Mouse (Mus musculus): ENCODE data around the gene Rnaset2b.
"Not testable (repeated sequence)": the region's sequence is repeated elsewhere in the genome, so short reads cannot be mapped to it uniquely, and the experiment has no call there.

Rnaset2b gene

GRCm38 (mm10) chr17:6970334-6970733, at the start of gene Rnaset2b:
TSS of gene Rnaset2b (plus strand) at chr17:6970634.
- not testable (repeated sequence) for DNase-seq

- not testable (repeated sequence) for DNase-seq
These were observed 38.8 kb upstream of the Rnaset2b start for GRCm38 (mm10) chr17:6931625-6932024.

GRCm38 (mm10) chr17:6942560-6942959, 27.9 kb upstream of the Rnaset2b start:
- DNase-seq: not testable (repeated sequence)

GRCm38 (mm10) chr17:6947637-6947983, 22.8 kb upstream of the Rnaset2b start:
- DNase-seq: not testable (repeated sequence)

GRCm38 (mm10) chr17:6947984-6948768, 22.3 kb upstream of the Rnaset2b start, which contains the start of gene Rsph3b:
TSS of gene Rsph3b (minus strand) at chr17:6948682.
- peak; percentile 88 to 94 for DNase-seq

- DNase-seq: not testable (repeated sequence)
These were observed 21.6 kb upstream of the Rnaset2b start for GRCm38 (mm10) chr17:6948769-6949228.

GRCm38 (mm10) chr17:6958881-6959280, 11.6 kb upstream of the Rnaset2b start:
- DNase-seq: not testable (repeated sequence)

- DNase-seq: not testable (repeated sequence)
These were observed 10.7 kb upstream of the Rnaset2b start for GRCm38 (mm10) chr17:6959543-6960259.

GRCm38 (mm10) chr17:6960349-6960748, 10.1 kb upstream of the Rnaset2b start:
- not testable (repeated sequence) for DNase-seq

- DNase-seq: peak; percentile 43 to 66
These were observed 9.7 kb upstream of the Rnaset2b start, which contains the start of gene Tagap1 for GRCm38 (mm10) chr17:6960776-6961175. TSS of gene Tagap1 (minus strand) at chr17:6961156.

- peak in 1 of 2 experiments; percentile 46 for DNase-seq
These were observed 9.0 kb upstream of the Rnaset2b start for GRCm38 (mm10) chr17:6961181-6962000.

- not testable (repeated sequence) for DNase-seq
These were observed 8.1 kb upstream of the Rnaset2b start for GRCm38 (mm10) chr17:6962339-6962738.

GRCm38 (mm10) chr17:6962936-6963335, 7.5 kb upstream of the Rnaset2b start:
- peak; percentile 24 to 34 for DNase-seq

- peak; percentile 39 to 51 for DNase-seq
These were observed 5.1 kb upstream of the Rnaset2b start for GRCm38 (mm10) chr17:6965364-6965763.

- DNase-seq: not testable (repeated sequence)
These were observed 2.8 kb upstream of the Rnaset2b start for GRCm38 (mm10) chr17:6967673-6968072.

- not testable (repeated sequence) for DNase-seq
These were observed 804 bp downstream of the Rnaset2b start for GRCm38 (mm10) chr17:6971238-6971637.

- not testable (repeated sequence) for DNase-seq
These were observed 2.5 kb downstream of the Rnaset2b start for GRCm38 (mm10) chr17:6972836-6973396.

GRCm38 (mm10) chr17:6974985-6975384, 4.6 kb downstream of the Rnaset2b start:
- not testable (repeated sequence) for DNase-seq

- DNase-seq: peak; percentile 75 to 88
These were observed 8.1 kb downstream of the Rnaset2b start, which contains the start of gene Gm49721 for GRCm38 (mm10) chr17:6978287-6979248. TSS of gene Gm49721 (plus strand) at chr17:6978904.

- DNase-seq: peak in 1 of 2 experiments; percentile 35
These were observed 8.9 kb downstream of the Rnaset2b start for GRCm38 (mm10) chr17:6979380-6979779.

- not testable (repeated sequence) for DNase-seq
These were observed 9.7 kb downstream of the Rnaset2b start for GRCm38 (mm10) chr17:6980144-6980543.

Measured in kidney, postnatal 4 days (tissue).